Mouse (Mus musculus): ENCODE data around the gene Ldb2.

DNA sequence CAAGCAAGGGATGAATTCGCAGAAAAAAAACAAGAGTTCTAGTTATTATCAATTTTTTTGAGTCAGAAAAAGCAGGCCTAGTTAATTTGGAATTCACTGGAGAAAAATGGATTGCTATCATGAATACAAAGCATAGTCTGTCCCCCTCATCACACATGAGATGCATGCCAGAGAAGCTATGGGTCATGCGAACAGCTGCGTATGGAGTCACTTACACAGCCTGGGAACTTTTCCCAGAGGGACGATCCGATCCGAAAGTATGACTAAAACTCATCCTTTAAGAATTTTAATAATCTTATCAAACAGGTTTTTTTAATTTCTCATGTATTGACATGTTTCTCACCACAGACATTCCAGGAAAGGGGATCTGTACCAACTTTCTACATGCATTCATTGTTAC, 163.9 kb downstream of the Ldb2 start:
- no peak for TF ChIP-seq EP300 (IDR thresholded peaks at IDR 0.05)
- no peak for TF ChIP-seq CTCF (IDR thresholded peaks at IDR 0.05)

All from lung, postnatal 0 days (tissue).